Mouse (Mus musculus): ENCODE data around the gene Pp2d1. TPM values are rescaled to one million over a fixed set of nuclear protein-coding genes. Genes with fewer than 3 reads are reported as not detected.
A peak's percentile ranks its signal among the peaks of the same experiment; 100 is the strongest.

Gene Pp2d1
- polyA plus RNA-seq, 1 experiment from 2014 or later: 0.21 TPM

DNA sequence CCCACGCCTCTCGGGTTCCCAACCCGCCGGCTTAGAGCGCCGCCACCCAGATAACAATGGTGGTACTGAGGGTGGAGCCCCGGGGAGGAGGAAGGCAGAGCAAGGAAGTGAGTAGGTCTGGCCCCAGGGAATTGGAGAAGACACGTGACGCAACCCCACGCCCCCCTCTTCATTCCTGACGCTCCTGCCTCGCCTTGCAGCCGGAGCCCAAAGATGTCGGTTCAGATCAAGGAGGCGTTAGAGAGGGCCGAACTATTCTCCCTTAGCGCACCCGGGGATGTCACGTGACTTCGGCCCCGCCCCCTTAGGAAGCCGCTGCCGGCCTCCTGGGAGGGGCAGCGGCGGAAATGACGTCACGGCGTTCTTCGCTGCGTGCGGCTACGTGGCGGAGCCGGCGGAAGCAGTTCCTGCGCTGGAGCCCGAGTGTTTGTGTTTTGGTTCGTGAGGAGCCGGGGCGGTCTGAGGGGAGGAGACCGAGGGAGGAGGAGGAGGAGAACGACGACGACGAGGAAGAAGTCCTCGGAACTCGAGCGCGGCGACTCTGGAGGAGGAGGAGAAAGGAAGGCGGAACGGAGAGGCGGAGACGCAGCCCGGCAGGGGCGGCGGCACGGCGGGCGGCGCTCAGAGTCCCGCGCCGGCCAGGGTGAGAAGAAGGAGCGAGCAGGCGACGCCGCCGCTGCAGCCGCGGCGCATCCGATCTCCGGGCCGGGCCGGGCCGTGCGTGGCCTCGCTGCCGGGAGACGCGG lies 60.2 kb downstream of the Pp2d1 start, which contains the start of gene Rab5a:
Gene Rab5a, plus strand, starts transcription at position 377 of the 746 bp plus-strand sequence.
- H3K27me3 ChIP-seq (replicated peaks; ENCODE audit: control insufficient read depth, insufficient read depth, low read length): no peaks in the 10 kb centered on the region
- ATAC-seq (ENCODE audit: low read depth): peak; percentile 98
- H3K36me3 ChIP-seq (ENCODE audit: control insufficient read depth, insufficient read depth, low read length): peaks cover 4% of the 10 kb centered on the region; the same call in 1 of the 2 replicates
- H3K9ac ChIP-seq (ENCODE audit: low read depth, low read length): peak within 1 kb of the TSS; percentile 99
- peak; percentile 99 for DNase-seq (ENCODE audit: low spot score)
- H3K4me3 ChIP-seq (ENCODE audit: low read depth, low read length): peak within 1 kb of the TSS; percentile 90
- H3K9me3 ChIP-seq (ENCODE audit: control insufficient read depth, low read length): no peaks in the 10 kb centered on the region
- peak within 1 kb of the TSS; percentile 100 for H3K27ac ChIP-seq (replicated peaks; ENCODE audit: low read depth, low read length)
- H3K4me2 ChIP-seq (ENCODE audit: low read depth, low read length): peak within 1 kb of the TSS; percentile 65
- WGBS: under 1% methylated on average over 65 of the region's 82 CpGs
- peaks cover 20% of the 10 kb centered on the region for H3K4me1 ChIP-seq (ENCODE audit: control insufficient read depth, insufficient read depth, low read length)

DNA sequence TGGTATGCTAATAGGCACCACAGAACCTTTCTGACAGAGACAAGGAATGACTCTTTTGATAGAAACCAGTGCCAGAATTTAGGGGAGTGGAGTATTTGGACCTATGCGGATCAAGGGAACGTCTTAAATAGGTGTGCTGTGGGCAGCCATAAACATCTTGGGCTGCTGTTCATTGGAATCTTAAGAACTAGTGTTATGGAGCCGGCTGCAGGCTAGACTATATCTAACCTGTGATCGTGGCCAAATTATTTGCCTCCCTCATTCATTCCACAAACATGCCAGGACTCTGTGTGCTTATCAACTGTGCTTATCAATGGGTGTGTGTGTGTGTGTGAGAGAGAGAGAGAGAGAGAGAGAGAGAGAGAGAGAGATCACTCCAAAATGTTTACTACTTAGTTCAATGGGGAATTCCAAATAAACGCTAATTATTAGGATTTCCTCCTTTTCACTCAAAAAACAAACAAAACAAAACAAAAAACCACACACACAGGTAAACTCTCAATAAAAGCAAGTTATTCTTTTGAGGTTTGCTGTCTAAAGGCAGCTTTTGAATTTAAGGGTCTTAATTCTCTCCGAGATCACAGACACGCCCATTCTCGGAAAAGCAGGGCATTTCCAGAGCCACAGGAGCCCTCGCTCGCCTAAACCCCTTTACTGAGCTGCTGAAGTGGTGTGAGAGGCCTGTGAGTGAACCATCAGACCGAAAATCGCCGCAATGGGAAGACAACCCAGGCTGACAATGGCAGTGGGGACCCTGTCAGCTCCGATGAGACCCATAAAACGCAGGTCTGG lies 61.0 kb downstream of the Pp2d1 start:
- Histone ChIP-seq H3K4me2 (ENCODE audit: low read depth, low read length) (peak overlapping the region; percentile 65), H3K27me3 (replicated peaks; ENCODE audit: control insufficient read depth, insufficient read depth, low read length) (no peaks in the 10 kb centered on the region), H3K27ac (replicated peaks; ENCODE audit: low read depth, low read length) (peak overlapping the region; percentile 100), H3K9me3 (ENCODE audit: control insufficient read depth, low read length) (no peaks in the 10 kb centered on the region), H3K4me1 (ENCODE audit: control insufficient read depth, insufficient read depth, low read length) (peaks cover 20% of the 10 kb centered on the region), H3K36me3 (ENCODE audit: control insufficient read depth, insufficient read depth, low read length) (no peaks in the 10 kb centered on the region), H3K4me3 (ENCODE audit: low read depth, low read length) (peak overlapping the region; percentile 90), H3K9ac (ENCODE audit: low read depth, low read length) (peak overlapping the region; percentile 99)
- peak; percentile 14 for DNase-seq (ENCODE audit: low spot score)
- ATAC-seq (ENCODE audit: low read depth): peak; percentile 53; the same call in 1 of the 2 replicates
- WGBS: 6% methylated on average over 15 of the region's 15 CpGs

DNA sequence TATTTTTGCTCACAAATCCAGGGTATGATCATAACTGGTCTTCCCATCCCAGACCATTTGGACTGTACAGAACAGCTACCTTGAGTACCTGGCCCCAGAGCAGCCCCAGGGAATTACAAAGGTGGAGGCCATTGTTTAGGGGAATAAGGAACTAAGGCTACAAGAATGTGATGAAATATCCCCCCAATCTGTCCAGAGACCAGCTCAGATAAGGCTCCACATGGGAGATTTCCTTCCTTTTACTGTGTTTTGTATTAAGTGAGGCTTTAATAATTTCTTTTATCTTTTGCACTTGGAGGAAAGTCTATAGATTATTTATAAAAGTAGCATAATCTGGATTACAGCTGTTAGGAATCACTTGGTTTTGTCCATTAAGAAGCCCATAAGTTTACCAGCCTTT lies 70.6 kb downstream of the Pp2d1 start:
- no peak overlapping the region for H3K4me2 ChIP-seq (ENCODE audit: low read depth, low read length)
- no peaks in the 10 kb centered on the region for H3K9me3 ChIP-seq (ENCODE audit: control insufficient read depth, low read length)
- no peak for ATAC-seq (ENCODE audit: low read depth)
- DNase-seq (ENCODE audit: low spot score): no peak
- H3K27me3 ChIP-seq (replicated peaks; ENCODE audit: control insufficient read depth, insufficient read depth, low read length): no peaks in the 10 kb centered on the region
- no peak overlapping the region for H3K4me3 ChIP-seq (ENCODE audit: low read depth, low read length)
- no peaks in the 10 kb centered on the region for H3K4me1 ChIP-seq (ENCODE audit: control insufficient read depth, insufficient read depth, low read length)
- no peaks in the 10 kb centered on the region for H3K36me3 ChIP-seq (ENCODE audit: control insufficient read depth, insufficient read depth, low read length)
- no peak overlapping the region for H3K27ac ChIP-seq (replicated peaks; ENCODE audit: low read depth, low read length)
- H3K9ac ChIP-seq (ENCODE audit: low read depth, low read length): no peak overlapping the region

GRCm38 (mm10) chr17:53465569-53465968 lies 73.7 kb downstream of the Pp2d1 start:
- no peak for DNase-seq (ENCODE audit: low spot score)
- Histone ChIP-seq H3K9me3 (ENCODE audit: control insufficient read depth, low read length) (no peaks in the 10 kb centered on the region), H3K4me3 (ENCODE audit: low read depth, low read length) (no peak overlapping the region), H3K4me1 (ENCODE audit: control insufficient read depth, insufficient read depth, low read length) (no peaks in the 10 kb centered on the region), H3K36me3 (ENCODE audit: control insufficient read depth, insufficient read depth, low read length) (no peaks in the 10 kb centered on the region), H3K9ac (ENCODE audit: low read depth, low read length) (no peak overlapping the region), H3K4me2 (ENCODE audit: low read depth, low read length) (no peak overlapping the region), H3K27ac (replicated peaks; ENCODE audit: low read depth, low read length) (no peak overlapping the region), H3K27me3 (replicated peaks; ENCODE audit: control insufficient read depth, insufficient read depth, low read length) (no peaks in the 10 kb centered on the region)
- ATAC-seq (ENCODE audit: low read depth): no peak
- 51% methylated on average over 4 of the region's 4 CpGs for WGBS

GRCm38 (mm10) chr17:53463496-53463840 lies 75.8 kb downstream of the Pp2d1 start:
- no peak overlapping the region for H3K27ac ChIP-seq (replicated peaks; ENCODE audit: low read depth, low read length)
- peak overlapping the region; percentile 71 for H3K4me2 ChIP-seq (ENCODE audit: low read depth, low read length)
- ATAC-seq (ENCODE audit: low read depth) (peak; percentile 47), DNase-seq (ENCODE audit: low spot score) (no peak)
- no peaks in the 10 kb centered on the region for H3K36me3 ChIP-seq (ENCODE audit: control insufficient read depth, insufficient read depth, low read length)
- 15% methylated on average over 8 of the region's 9 CpGs for WGBS
- H3K27me3 ChIP-seq (replicated peaks; ENCODE audit: control insufficient read depth, insufficient read depth, low read length): no peaks in the 10 kb centered on the region
- no peaks in the 10 kb centered on the region for H3K4me1 ChIP-seq (ENCODE audit: control insufficient read depth, insufficient read depth, low read length)
- peak overlapping the region; percentile 40 for H3K4me3 ChIP-seq (ENCODE audit: low read depth, low read length)
- H3K9ac ChIP-seq (ENCODE audit: low read depth, low read length): peak overlapping the region; percentile 62
- no peaks in the 10 kb centered on the region for H3K9me3 ChIP-seq (ENCODE audit: control insufficient read depth, low read length)

- Histone ChIP-seq H3K27me3 (replicated peaks; ENCODE audit: control insufficient read depth, insufficient read depth, low read length) (no peaks in the 10 kb centered on the region), H3K9ac (ENCODE audit: low read depth, low read length) (peak within 1 kb of the TSS; percentile 62), H3K9me3 (ENCODE audit: control insufficient read depth, low read length) (no peaks in the 10 kb centered on the region), H3K4me1 (ENCODE audit: control insufficient read depth, insufficient read depth, low read length) (no peaks in the 10 kb centered on the region), H3K27ac (replicated peaks; ENCODE audit: low read depth, low read length) (no peak within 1 kb of the TSS), H3K4me2 (ENCODE audit: low read depth, low read length) (peak within 1 kb of the TSS; percentile 71), H3K4me3 (ENCODE audit: low read depth, low read length) (peak within 1 kb of the TSS; percentile 40), H3K36me3 (ENCODE audit: control insufficient read depth, insufficient read depth, low read length) (no peaks in the 10 kb centered on the region)
- 24% methylated on average over 26 of the region's 26 CpGs for WGBS
- peak; percentile 96 for DNase-seq (ENCODE audit: low spot score)
- ATAC-seq (ENCODE audit: low read depth): peak; percentile 97
Measured at GRCm38 (mm10) chr17:53462603-53463495, 76.4 kb downstream of the Pp2d1 start, which contains the start of gene Efhb. TSS of gene Efhb (minus strand) at chr17:53463321.

Other genes with a start within 250 kb of the Pp2d1 start
- 0.79 and 1.1 TPM in 2 replicates for gene Efhb, start 76.1 kb downstream of the Pp2d1 start, polyA plus RNA-seq (2014; fragmentation: Nextera tagmentation; extraction: Ambion mirVana)
- 85.4 and 88.2 TPM in 2 replicates for gene Rab5a, start 60.2 kb downstream of the Pp2d1 start, polyA plus RNA-seq (2014; fragmentation: Nextera tagmentation; extraction: Ambion mirVana)
- 6.1 and 7.3 TPM in 2 replicates for gene Kat2b, start 27.4 kb upstream of the Pp2d1 start, polyA plus RNA-seq (2014; fragmentation: Nextera tagmentation; extraction: Ambion mirVana)
- gene Sgo1, start 149.9 kb upstream of the Pp2d1 start, polyA plus RNA-seq (2014; fragmentation: Nextera tagmentation; extraction: Ambion mirVana): 22.8 and 24.4 TPM in 2 replicates

All from embryonic facial prominence, embryonic 14.5 days (tissue).